ENCODE assay signal across 8 mouse cellular contexts in genomic region chr2:20547686-20548624, GRCm38 (mm10).
A peak's percentile ranks its signal among the peaks of the same experiment; 100 is the strongest.
DNase-seq lines count a peak whose midpoint lies in the region; ATAC-seq and TF ChIP-seq lines count a peak whose summit lies in the region.

No protein-coding gene starts in this region.

- H3K4me2 ChIP-seq in embryonic facial prominence, embryonic 12.5 days (replicated peaks) = peak overlapping the region; percentile 42
- peak overlapping the region; percentile 56 for H3K4me2 ChIP-seq in intestine, postnatal 0 days (replicated peaks; ENCODE audit: low read depth)

- no peak overlapping the region for H3K9ac ChIP-seq in embryonic facial prominence, embryonic 12.5 days
- no peak overlapping the region for H3K9ac ChIP-seq in intestine, postnatal 0 days (ENCODE audit: low read depth, low read length)

- no peak for ATAC-seq in embryonic facial prominence, embryonic 12.5 days (ENCODE audit: insufficient number of reproducible peaks, insufficient read depth, low FRiP score, low TSS enrichment)
- peak; percentile 86 for ATAC-seq in intestine, postnatal 0 days

- peaks cover 24% of the 10 kb centered on the region for H3K4me1 ChIP-seq in embryonic facial prominence, embryonic 12.5 days
- H3K4me1 ChIP-seq in intestine, postnatal 0 days (replicated peaks; ENCODE audit: control insufficient read depth, insufficient read depth, low read length) = peaks cover 4% of the 10 kb centered on the region; the same call in 1 of the 2 replicates

- H3K27ac ChIP-seq in embryonic facial prominence, embryonic 12.5 days = no peak overlapping the region
- peak overlapping the region; percentile 63; the same call in 1 of the 2 replicates for H3K27ac ChIP-seq in intestine, postnatal 0 days (ENCODE audit: low read depth, low read length)
- no peak overlapping the region for H3K27ac ChIP-seq in left cerebral cortex, adult 2 months

- peak overlapping the region; percentile 20 for H3K4me3 ChIP-seq in embryonic facial prominence, embryonic 12.5 days
- H3K4me3 ChIP-seq in intestine, postnatal 0 days (ENCODE audit: low read depth, low read length) = peak overlapping the region; percentile 30
- H3K4me3 ChIP-seq in left cerebral cortex, adult 2 months = no peak overlapping the region

- DNase-seq in Muller cell, postnatal 12 days (ENCODE audit: inconsistent ontology term) = peak; percentile 25
- peak; percentile 13 to 24 for DNase-seq in lung, postnatal 4 days
- DNase-seq in left cerebral cortex, adult 2 months (ENCODE audit: extremely low spot score in 1 of 2, low spot score in 2 of 2) = no peak
- DNase-seq in left cerebral cortex, postnatal 25 days (ENCODE audit: low spot score in 2 of 2) = no peak
- no peak for DNase-seq in ovary, postnatal 10 days (ENCODE audit: low spot score)
- DNase-seq in urinary bladder, adult 2 months (ENCODE audit: low spot score) = no peak

- no peaks in the 10 kb centered on the region for H3K9me3 ChIP-seq in embryonic facial prominence, embryonic 12.5 days
- no peaks in the 10 kb centered on the region for H3K9me3 ChIP-seq in intestine, postnatal 0 days (ENCODE audit: control insufficient read depth)

- no peak for TF ChIP-seq CTCF in intestine, postnatal 0 days (IDR thresholded peaks at IDR 0.05; ENCODE audit: low read depth)
- no peak for TF ChIP-seq CTCF in left cerebral cortex, adult 2 months (IDR thresholded peaks at IDR 0.05)

- WGBS in embryonic facial prominence, embryonic 12.5 days = 21% methylated on average over 18 of the region's 18 CpGs
- WGBS in intestine, postnatal 0 days = 24% methylated on average over 18 of the region's 18 CpGs

- no peaks in the 10 kb centered on the region for H3K27me3 ChIP-seq in embryonic facial prominence, embryonic 12.5 days
- no peaks in the 10 kb centered on the region for H3K27me3 ChIP-seq in intestine, postnatal 0 days (replicated peaks; ENCODE audit: control insufficient read depth, insufficient read depth, low read length)

- H3K36me3 ChIP-seq in embryonic facial prominence, embryonic 12.5 days = no peaks in the 10 kb centered on the region
- no peaks in the 10 kb centered on the region for H3K36me3 ChIP-seq in intestine, postnatal 0 days (ENCODE audit: control insufficient read depth, insufficient read depth)

- intact Hi-C loops in left cerebral cortex, adult 2 months (cut with DNase I) = no loop called here
- intact Hi-C loops in left cerebral cortex, postnatal 25 days (cut with DNase I) = no loop called here

Comparison
In these comparisons a context has a peak if more than half of its experiments do, and no peak if none do; other contexts are left out.
1. DNase-seq: peak in Muller cell, postnatal 12 days (single experiment) and lung, postnatal 4 days (2 of 2); none in left cerebral cortex, adult 2 months (0 of 2), left cerebral cortex, postnatal 25 days (0 of 2), ovary, postnatal 10 days (single experiment) and urinary bladder, adult 2 months (single experiment).